Mouse (Mus musculus) embryonic facial prominence, embryonic 13.5 days (tissue): Measurements from ENCODE around the gene Gm17655. TPM values are rescaled to one million over a fixed set of nuclear protein-coding genes. Genes with fewer than 3 reads are reported as not detected.

Experiments used
- ATAC-seq: fragments of 200-750 bp; cut with Nextera tagmentation; 2 replicates; pipeline ENCODE4 v1.8.0; 2017; ENCODE audit warnings: low read depth; ENCODE audit not compliant: insufficient number of reproducible peaks, insufficient read depth, low FRiP score, low TSS enrichment
- H3K27ac ChIP-seq: fragments of 300-500 bp; sonication (generic); 2 replicates; pipeline ENCODE4 v1.5.1; 2015; ENCODE audit warnings: moderate library complexity, mild to moderate bottlenecking, inconsistent platforms
- H3K27me3 ChIP-seq: fragments of 300-500 bp; sonication (generic); 2 replicates; pipeline ENCODE4 v1.6.1; 2015; ENCODE audit warnings: mild to moderate bottlenecking, inconsistent platforms
- H3K36me3 ChIP-seq: fragments of 300-500 bp; sonication (generic); 2 replicates; pipeline ENCODE4 v1.6.1; 2015; ENCODE audit warnings: mild to moderate bottlenecking, inconsistent platforms
- H3K4me1 ChIP-seq: fragments of 300-500 bp; sonication (generic); 2 replicates; pipeline ENCODE4 v1.6.1; 2015; ENCODE audit warnings: inconsistent platforms
- H3K4me2 ChIP-seq: fragments of 300-500 bp; sonication (generic); 2 replicates; pipeline ENCODE4 v1.6.1; 2015; ENCODE audit warnings: moderate library complexity, mild to moderate bottlenecking, inconsistent platforms
- H3K4me3 ChIP-seq: fragments of 300-500 bp; sonication (generic); 2 replicates; pipeline ENCODE4 v1.5.1; 2015; ENCODE audit warnings: mild to moderate bottlenecking, inconsistent platforms
- H3K9ac ChIP-seq: fragments of 300-500 bp; sonication (generic); 2 replicates; pipeline ENCODE4 v1.6.1; 2015; ENCODE audit warnings: mild to moderate bottlenecking, inconsistent platforms
- H3K9me3 ChIP-seq: fragments of 300-500 bp; sonication (generic); 2 replicates; pipeline ENCODE4 v1.6.1; 2016; ENCODE audit warnings: inconsistent platforms
- WGBS: fragments of 180-500 bp; shearing (Covaris S2); methylation state at CpG from one replicate; pipeline ENCODE4 v1.1.7; 2015; ENCODE audit warnings: mixed read lengths; 5-methylcytosine and 5-hydroxymethylcytosine counted together
- polyA plus RNA-seq: library from polyadenylated mRNA; unstranded; fragments of >200 nt; fragmentation: Nextera tagmentation; extraction: Ambion mirVana; gene quantifications from 2 replicates; pipeline ENCODE4 v1.2.1, GENCODE M21; 2015

The Gm17655 gene
- polyA plus RNA-seq, 1 experiment from 2014 or later, result 4.8 TPM

DNA sequence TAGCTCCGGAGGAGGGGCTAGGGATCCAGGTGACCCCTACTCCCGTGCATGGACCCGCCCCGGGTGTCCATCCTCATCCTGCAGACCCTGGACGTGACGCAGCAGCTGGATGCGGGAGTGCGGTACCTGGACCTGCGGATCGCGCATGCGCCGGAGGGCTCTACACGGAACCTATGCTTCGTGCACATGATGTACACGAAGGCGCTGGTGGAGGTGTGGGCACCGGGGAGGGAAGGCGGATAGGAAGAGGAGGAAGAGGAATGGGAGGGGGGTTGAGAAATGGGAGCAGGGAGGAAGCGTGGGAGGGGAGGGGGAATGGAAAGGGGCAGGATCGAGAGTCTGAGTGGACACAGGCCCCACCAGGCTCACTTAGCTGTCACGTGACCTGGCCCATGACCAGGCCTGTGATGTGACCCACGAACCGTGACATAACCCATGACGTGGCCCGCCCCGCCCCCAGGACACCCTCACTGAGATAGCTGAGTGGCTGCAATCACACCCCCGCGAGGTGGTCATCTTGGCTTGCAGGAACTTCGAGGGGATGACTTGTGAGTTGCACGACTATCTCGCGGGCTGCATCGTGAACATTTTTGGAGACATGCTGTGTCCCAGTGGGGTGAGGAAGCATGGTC is 29.5 kb upstream of the Gm17655 start:
- H3K4me1 ChIP-seq, result peaks cover 31% of the 10 kb centered on the region
- H3K4me3 ChIP-seq, result peak overlapping the region; percentile 38
- H3K36me3 ChIP-seq, result peaks cover 48% of the 10 kb centered on the region
- peaks cover 10% of the 10 kb centered on the region for H3K27me3 ChIP-seq
- ATAC-seq, result no peak
- no peaks in the 10 kb centered on the region for H3K9me3 ChIP-seq
- peak overlapping the region; percentile 33; the same call in 1 of the 2 replicates for H3K9ac ChIP-seq
- H3K27ac ChIP-seq, result no peak overlapping the region
- WGBS, result 19% methylated on average over 34 of the region's 34 CpGs
- peak overlapping the region; percentile 76 for H3K4me2 ChIP-seq

DNA sequence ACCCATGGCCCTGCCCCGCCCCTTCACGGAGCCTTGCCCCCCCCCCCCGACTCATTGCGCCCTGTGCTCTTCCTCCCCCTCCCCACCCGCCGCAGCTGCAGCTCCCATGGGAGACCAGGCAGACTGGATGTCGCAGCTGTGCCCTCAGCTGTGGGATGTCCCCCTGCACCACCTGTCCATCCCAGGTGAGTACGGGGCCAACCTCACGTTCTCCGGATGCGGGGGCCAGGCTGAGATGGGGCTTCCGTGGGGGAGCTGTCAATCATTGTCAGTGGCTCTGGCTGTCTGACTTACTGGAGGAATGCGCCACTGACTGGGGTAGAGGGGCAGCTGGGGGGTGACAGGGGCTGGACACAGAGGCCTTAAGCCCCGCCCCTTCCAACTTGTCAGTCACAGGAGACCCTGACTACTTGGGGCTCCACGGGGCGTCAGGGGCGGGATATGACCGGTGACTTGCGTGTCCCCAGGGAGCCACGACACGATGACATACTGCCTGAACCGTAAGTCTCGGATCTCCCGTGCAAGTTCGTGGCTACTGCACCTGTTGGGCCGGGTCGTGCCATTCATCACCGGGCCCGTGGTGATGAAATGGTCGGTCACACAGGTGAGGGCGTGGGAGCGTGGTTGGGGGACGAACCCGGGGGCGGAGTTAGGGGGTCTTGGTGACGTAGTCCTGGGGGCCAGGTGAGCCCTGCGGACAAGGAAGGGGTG is 28.8 kb upstream of the Gm17655 start:
- Histone ChIP-seq H3K27me3 (peaks cover 10% of the 10 kb centered on the region), H3K4me1 (peaks cover 23% of the 10 kb centered on the region), H3K4me2 (peak overlapping the region; percentile 76), H3K27ac (no peak overlapping the region), H3K9ac (peak overlapping the region; percentile 27; the same call in 1 of the 2 replicates), H3K4me3 (peak overlapping the region; percentile 38), H3K36me3 (peaks cover 40% of the 10 kb centered on the region), H3K9me3 (no peaks in the 10 kb centered on the region)
- WGBS, result 2% methylated on average over 35 of the region's 37 CpGs
- ATAC-seq, result 0 out of 2 replicates have a peak, but pooled peaks have one; percentile 9

DNA sequence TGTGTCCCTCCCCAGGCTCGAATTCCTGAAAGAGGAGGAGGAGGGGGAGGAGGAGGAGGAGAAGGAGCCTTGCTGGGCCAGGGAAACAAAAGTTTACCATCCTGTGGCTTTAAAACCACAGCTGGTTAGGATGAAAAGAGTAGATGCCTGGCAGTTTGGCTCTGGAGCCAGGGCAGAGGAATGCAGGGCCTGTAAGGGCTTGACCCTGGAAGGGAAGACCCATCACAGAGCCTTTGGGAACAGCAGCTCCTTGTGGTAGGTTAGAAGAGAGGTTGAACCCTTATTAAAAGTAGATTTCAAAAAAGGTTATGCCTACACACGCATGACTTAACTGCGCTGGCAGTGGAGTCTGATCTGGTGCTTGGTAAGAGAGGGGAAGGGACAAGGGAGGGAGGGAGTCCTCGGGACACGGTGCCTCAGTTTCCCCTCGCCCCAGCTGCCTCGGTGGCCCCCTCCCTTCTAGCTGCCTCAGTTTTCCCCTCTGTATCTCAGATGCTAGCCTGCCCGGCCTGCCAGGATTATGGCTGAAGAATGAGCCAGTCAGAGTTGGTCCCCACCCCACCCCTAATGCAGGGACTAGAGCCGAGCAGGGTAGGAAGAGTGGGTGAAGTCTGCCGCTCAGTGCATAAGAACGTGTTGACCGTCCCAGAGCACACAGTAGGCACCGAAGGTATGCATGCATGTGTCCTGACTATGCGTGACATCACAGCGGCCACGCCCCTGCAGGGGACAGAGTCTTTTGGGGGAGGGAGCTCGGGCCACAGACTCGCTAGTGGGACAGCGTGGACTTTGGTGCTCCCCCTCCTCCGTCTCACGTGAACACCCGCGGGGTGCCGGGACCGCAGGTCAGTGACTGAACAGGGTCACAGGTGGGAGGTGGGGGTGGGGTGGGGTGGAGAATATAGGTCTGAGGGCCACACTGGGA is 27.6 kb upstream of the Gm17655 start, which contains the start of gene Plcxd1:
Gene Plcxd1 (plus strand): TSS at position 314 of the 925 bp plus-strand sequence.
- WGBS, result 4% methylated on average over 25 of the region's 25 CpGs
- ATAC-seq, result 0 out of 2 replicates have a peak, but pooled peaks have one; percentile 6
- Histone ChIP-seq H3K9ac (no peak within 1 kb of the TSS), H3K4me3 (peak within 1 kb of the TSS; percentile 38), H3K27ac (peak within 1 kb of the TSS; percentile 18; the same call in 1 of the 2 replicates), H3K4me1 (peaks cover 23% of the 10 kb centered on the region), H3K9me3 (no peaks in the 10 kb centered on the region), H3K4me2 (peak within 1 kb of the TSS; percentile 76), H3K36me3 (peaks cover 28% of the 10 kb centered on the region), H3K27me3 (peaks cover 10% of the 10 kb centered on the region)

DNA sequence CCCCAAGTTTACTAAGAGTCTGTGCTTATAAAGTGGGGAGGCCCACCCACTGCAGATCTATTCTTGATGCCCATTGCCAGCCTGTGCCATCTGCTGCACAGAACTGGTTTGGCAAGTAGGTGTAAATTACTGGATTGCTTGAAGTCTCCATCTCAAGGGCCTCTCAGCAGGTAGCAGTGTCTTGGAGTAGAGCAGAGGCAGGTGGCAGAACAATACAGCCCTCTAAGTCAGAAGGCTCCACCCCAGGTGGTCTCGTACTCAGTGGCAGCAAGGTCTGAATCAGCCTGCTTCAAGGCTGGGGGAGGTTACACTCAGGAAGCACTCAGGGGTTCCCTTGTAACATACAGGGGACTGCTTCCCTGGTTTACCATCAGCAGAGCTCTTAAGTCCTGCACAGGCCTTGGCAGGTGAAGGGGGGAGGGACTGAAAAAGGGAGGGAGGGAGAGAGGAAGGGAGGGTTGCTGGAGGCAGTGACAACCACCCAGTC is 26.7 kb upstream of the Gm17655 start:
- Histone ChIP-seq H3K27ac (peak overlapping the region; percentile 18; the same call in 1 of the 2 replicates), H3K4me1 (peaks cover 28% of the 10 kb centered on the region), H3K4me3 (no peak overlapping the region), H3K27me3 (peaks cover 10% of the 10 kb centered on the region), H3K36me3 (peaks cover 20% of the 10 kb centered on the region), H3K9ac (no peak overlapping the region), H3K9me3 (no peaks in the 10 kb centered on the region), H3K4me2 (no peak overlapping the region)
- 29% methylated on average over 1 of the region's 1 CpGs for whole genome bisulfite sequencing
- ATAC-seq, result no peak

DNA sequence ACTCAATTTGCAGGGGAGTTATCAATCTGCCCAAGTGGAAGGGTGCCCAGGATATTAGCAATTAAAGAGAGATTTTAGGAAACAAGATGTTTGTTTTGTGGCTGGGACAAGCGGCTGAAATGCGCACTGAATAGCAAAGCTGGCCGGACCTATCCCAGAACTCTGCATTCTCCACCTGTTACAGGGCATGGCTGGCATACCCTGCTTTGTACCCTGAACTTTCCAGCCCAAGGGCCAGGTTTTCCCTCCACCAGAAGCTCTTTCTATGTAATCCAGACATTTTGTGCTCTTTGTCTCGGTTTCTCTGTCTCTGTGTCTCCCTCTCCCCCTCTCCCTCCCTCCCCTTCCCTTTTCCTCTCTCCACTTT is 22.5 kb upstream of the Gm17655 start:
- Histone ChIP-seq H3K4me3 (peak overlapping the region; percentile 53), H3K27ac (no peak overlapping the region), H3K9me3 (no peaks in the 10 kb centered on the region), H3K4me2 (peak overlapping the region; percentile 71), H3K36me3 (no peaks in the 10 kb centered on the region), H3K9ac (peak overlapping the region; percentile 70), H3K4me1 (0 out of 2 replicates have a peak, but pooled peaks cover 5% of the 10 kb centered on the region), H3K27me3 (no peaks in the 10 kb centered on the region)
- WGBS, result 3% methylated on average over 4 of the region's 4 CpGs
- ATAC-seq, result no peak

DNA sequence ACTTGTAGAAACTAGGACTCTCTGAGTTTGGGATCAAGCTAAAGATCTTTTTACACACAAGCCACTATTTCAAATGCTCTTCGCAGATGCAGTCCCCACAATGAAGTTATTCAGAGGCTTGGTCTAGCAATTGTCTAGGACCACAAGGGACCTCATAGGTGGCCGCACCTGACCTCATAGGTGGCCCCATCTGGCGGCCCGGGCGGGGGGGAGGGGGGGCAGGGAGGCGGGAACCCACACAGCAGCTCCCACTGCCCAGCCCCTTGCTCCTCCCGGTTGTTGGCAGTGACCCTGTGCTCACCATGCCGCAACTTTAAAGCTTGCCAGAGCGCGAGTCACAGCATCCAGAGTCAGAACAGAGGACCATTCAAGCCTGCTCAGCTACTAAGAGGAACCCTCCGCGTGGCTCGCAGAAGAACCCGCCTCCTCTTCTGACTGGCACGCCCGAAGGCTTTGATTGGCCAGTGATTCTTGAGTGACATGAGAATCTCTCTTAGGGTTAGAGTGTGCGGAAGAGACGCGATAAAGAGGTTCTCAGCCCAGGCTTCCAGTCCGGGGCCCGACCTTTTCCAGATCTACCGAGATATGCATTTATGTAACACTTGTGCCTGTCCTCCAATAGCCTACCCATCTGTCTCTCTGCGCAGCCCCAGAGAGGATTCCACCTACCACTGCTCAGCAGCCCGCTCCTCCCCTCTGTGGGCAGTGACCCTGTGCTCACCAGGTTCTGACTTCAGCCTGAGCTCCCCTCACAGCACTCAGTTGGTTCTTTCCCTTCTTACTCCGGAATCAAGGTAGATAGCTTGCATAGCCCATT is 21.9 kb upstream of the Gm17655 start, which contains the start of gene Gm35315:
Gene Gm35315 (minus strand): TSS at position 391 of the 817 bp plus-strand sequence.
- Histone ChIP-seq H3K27me3 (no peaks in the 10 kb centered on the region), H3K9me3 (no peaks in the 10 kb centered on the region), H3K4me3 (peak within 1 kb of the TSS; percentile 53), H3K36me3 (no peaks in the 10 kb centered on the region), H3K9ac (peak within 1 kb of the TSS; percentile 70), H3K27ac (no peak within 1 kb of the TSS), H3K4me2 (peak within 1 kb of the TSS; percentile 71), H3K4me1 (0 out of 2 replicates have a peak, but pooled peaks cover 5% of the 10 kb centered on the region)
- 2% methylated on average over 24 of the region's 25 CpGs for WGBS
- peak; percentile 91 for ATAC-seq

DNA sequence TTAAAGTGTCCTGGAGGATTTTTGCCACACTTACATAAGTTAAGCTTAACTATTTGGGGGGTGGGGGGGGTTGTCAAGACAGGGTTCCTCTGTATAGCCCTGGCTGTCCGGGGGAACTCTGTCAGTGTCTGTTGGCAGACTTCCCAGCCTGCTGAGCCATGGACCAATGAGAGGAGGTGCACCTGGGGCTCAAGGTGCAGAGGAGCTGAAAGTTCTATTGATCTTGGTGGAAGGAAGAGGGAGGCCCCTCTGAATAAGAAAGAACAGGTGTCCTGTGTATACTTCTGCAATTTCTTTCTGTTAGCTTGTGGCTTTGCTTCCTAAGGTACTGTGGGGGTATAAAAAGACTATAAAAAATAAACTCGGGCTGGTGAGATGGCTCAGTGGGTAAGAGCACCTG is 19.2 kb upstream of the Gm17655 start:
- Histone ChIP-seq H3K4me3 (no peak overlapping the region), H3K36me3 (no peaks in the 10 kb centered on the region), H3K9me3 (no peaks in the 10 kb centered on the region), H3K27me3 (no peaks in the 10 kb centered on the region), H3K9ac (no peak overlapping the region), H3K27ac (no peak overlapping the region), H3K4me1 (0 out of 2 replicates have a peak, but pooled peaks cover 5% of the 10 kb centered on the region), H3K4me2 (no peak overlapping the region)
- 73% methylated on average over 2 of the region's 2 CpGs for WGBS
- ATAC-seq, result no peak

DNA sequence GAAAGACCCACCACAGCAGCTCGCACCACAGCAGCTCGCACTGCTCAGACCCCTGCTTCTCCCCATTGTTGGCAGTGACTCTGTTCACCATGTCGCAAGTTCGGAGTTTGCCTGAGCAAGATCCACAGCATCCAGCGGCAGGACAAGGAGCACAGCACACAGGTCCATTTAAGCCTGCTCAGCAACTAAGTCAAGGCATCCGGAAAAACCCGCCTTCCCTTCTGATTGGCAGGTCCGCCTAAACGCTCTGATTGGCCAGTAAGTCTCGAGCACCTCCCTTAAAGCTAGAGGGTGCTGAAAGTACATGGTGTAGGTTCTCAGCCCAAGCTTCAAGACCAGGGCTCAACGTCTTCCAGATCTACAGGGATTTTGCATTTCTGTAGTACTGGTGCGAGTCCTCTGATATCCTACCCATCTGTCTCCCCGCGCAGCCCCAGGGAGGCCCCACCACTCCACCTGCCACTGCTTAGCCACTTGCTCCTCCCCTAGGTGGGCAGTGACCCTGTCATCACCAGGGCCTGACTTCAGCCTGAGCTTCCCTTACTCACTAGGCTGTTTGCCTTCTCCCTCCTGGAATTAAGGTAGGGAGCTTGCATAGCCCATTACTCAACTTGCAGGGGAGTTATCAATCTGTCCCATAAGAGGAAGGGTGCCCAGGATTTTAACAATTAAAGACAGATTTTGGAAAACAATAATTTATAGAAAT is 14.0 kb upstream of the Gm17655 start:
- 36% methylated on average over 14 of the region's 14 CpGs for WGBS
- Histone ChIP-seq H3K9ac (no peak overlapping the region), H3K27ac (no peak overlapping the region)

DNA sequence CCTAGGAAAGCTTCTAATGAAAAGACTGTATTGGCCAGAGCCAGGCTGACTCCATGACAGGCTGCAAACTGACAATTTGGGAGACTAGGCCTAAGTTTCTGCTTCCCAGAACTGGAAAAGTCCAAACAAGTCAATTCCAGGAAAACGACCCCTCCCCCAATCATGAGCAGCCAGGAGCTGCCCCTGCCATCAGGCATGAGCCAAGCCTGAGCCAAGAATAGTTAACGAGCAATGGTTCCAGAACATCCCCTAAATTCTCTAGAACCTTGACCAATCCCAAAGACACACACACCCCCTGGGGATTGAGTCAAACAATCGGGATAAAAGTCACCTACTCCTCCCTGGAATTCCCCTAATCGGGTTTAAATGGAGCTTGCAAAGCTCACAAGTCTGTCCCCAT is 10.6 kb upstream of the Gm17655 start:
- no peak for ATAC-seq
- H3K4me3 ChIP-seq, result no peak overlapping the region
- H3K36me3 ChIP-seq, result peaks cover 13% of the 10 kb centered on the region
- H3K4me2 ChIP-seq, result no peak overlapping the region
- H3K27ac ChIP-seq, result no peak overlapping the region
- peaks cover 35% of the 10 kb centered on the region for H3K9me3 ChIP-seq
- H3K27me3 ChIP-seq, result no peaks in the 10 kb centered on the region
- WGBS, result 86% methylated on average over 4 of the region's 4 CpGs
- no peak overlapping the region for H3K9ac ChIP-seq
- no peaks in the 10 kb centered on the region for H3K4me1 ChIP-seq

More for the DNA sequence above, 14.0 kb upstream of the Gm17655 start:
- Histone ChIP-seq H3K4me3 (no peak overlapping the region), H3K36me3 (no peaks in the 10 kb centered on the region), H3K9me3 (peaks cover 11% of the 10 kb centered on the region), H3K4me2 (no peak overlapping the region), H3K4me1 (no peaks in the 10 kb centered on the region), H3K27me3 (no peaks in the 10 kb centered on the region)
- ATAC-seq, result no peak
